Mouse (Mus musculus): ENCODE measurements at regions not wholly inside any gene's neighbourhood (a gene's known extent, or its start where the extent isn't known, plus 50 kb on each side); places are given as distances from the start of the nearest gene placed in this dataset.

GRCm38 (mm10) chr2:174932137-174933012 lies 77.7 kb upstream of the Gm14444 start:
- WGBS: 32% methylated on average over 20 of the region's 20 CpGs
- Histone ChIP-seq H3K27ac (no peak overlapping the region), H3K4me1 (replicated peaks) (no peaks in the 10 kb centered on the region), H3K9me3 (replicated peaks) (no peaks in the 10 kb centered on the region), H3K36me3 (no peaks in the 10 kb centered on the region), H3K4me2 (no peak overlapping the region), H3K9ac (no peak overlapping the region), H3K27me3 (no peaks in the 10 kb centered on the region), H3K4me3 (no peak overlapping the region)
- ATAC-seq (replicated peaks; ENCODE audit: insufficient number of reproducible peaks, insufficient read depth, low FRiP score, low read depth): no peak

- no peak for ATAC-seq (replicated peaks; ENCODE audit: insufficient number of reproducible peaks, insufficient read depth, low FRiP score, low read depth)
- 17% methylated on average over 6 of the region's 6 CpGs for WGBS
- no peaks in the 10 kb centered on the region for H3K27me3 ChIP-seq
- no peaks in the 10 kb centered on the region for H3K36me3 ChIP-seq
- no peak overlapping the region for H3K27ac ChIP-seq
- no peaks in the 10 kb centered on the region for H3K4me1 ChIP-seq (replicated peaks)
- no peaks in the 10 kb centered on the region for H3K9me3 ChIP-seq (replicated peaks)
- H3K9ac ChIP-seq: no peak overlapping the region
- no peak overlapping the region for H3K4me3 ChIP-seq
- H3K4me2 ChIP-seq: no peak overlapping the region
Observed at GRCm38 (mm10) chr2:174933013-174933353, 77.1 kb upstream of the Gm14444 start.

- no peak for ATAC-seq (replicated peaks; ENCODE audit: insufficient number of reproducible peaks, insufficient read depth, low FRiP score, low read depth)
- no peaks in the 10 kb centered on the region for H3K9me3 ChIP-seq (replicated peaks)
- H3K27me3 ChIP-seq: no peaks in the 10 kb centered on the region
- H3K4me1 ChIP-seq (replicated peaks): no peaks in the 10 kb centered on the region
- no peaks in the 10 kb centered on the region for H3K36me3 ChIP-seq
- 33% methylated on average over 5 of the region's 5 CpGs for WGBS
- no peak overlapping the region for H3K4me3 ChIP-seq
- H3K4me2 ChIP-seq: no peak overlapping the region
- no peak overlapping the region for H3K27ac ChIP-seq
- no peak overlapping the region for H3K9ac ChIP-seq
Observed at GRCm38 (mm10) chr2:174936665-174937064, 73.4 kb upstream of the Gm14444 start.

GRCm38 (mm10) chr2:174937930-174938329 lies 72.1 kb upstream of the Gm14444 start:
- ATAC-seq (replicated peaks; ENCODE audit: insufficient number of reproducible peaks, insufficient read depth, low FRiP score, low read depth): no peak
- WGBS: 75% methylated on average over 4 of the region's 4 CpGs
- H3K9ac ChIP-seq: no peak overlapping the region

GRCm38 (mm10) chr2:174942221-174942620 lies 67.8 kb upstream of the Gm14444 start:
- Histone ChIP-seq H3K4me2 (no peak overlapping the region), H3K27me3 (no peaks in the 10 kb centered on the region), H3K9ac (no peak overlapping the region), H3K4me3 (no peak overlapping the region), H3K4me1 (replicated peaks) (no peaks in the 10 kb centered on the region), H3K9me3 (replicated peaks) (no peaks in the 10 kb centered on the region), H3K27ac (no peak overlapping the region), H3K36me3 (no peaks in the 10 kb centered on the region)
- 86% methylated on average over 4 of the region's 4 CpGs for WGBS
- no peak for ATAC-seq (replicated peaks; ENCODE audit: insufficient number of reproducible peaks, insufficient read depth, low FRiP score, low read depth)

More at GRCm38 (mm10) chr2:174937930-174938329, 72.1 kb upstream of the Gm14444 start:
- Histone ChIP-seq H3K27me3 (no peaks in the 10 kb centered on the region), H3K9me3 (replicated peaks) (no peaks in the 10 kb centered on the region), H3K27ac (no peak overlapping the region), H3K4me3 (no peak overlapping the region), H3K4me1 (replicated peaks) (no peaks in the 10 kb centered on the region), H3K36me3 (no peaks in the 10 kb centered on the region), H3K4me2 (no peak overlapping the region)

GRCm38 (mm10) chr2:174948106-174948505 lies 61.9 kb upstream of the Gm14444 start:
- Histone ChIP-seq H3K4me1 (replicated peaks) (no peaks in the 10 kb centered on the region), H3K36me3 (no peaks in the 10 kb centered on the region)

More at GRCm38 (mm10) chr2:174948106-174948505, 61.9 kb upstream of the Gm14444 start:
- no peak overlapping the region for H3K27ac ChIP-seq
- ATAC-seq (replicated peaks; ENCODE audit: insufficient number of reproducible peaks, insufficient read depth, low FRiP score, low read depth): no peak
- 81% methylated on average over 8 of the region's 8 CpGs for WGBS
- no peak overlapping the region for H3K4me3 ChIP-seq
- no peaks in the 10 kb centered on the region for H3K9me3 ChIP-seq (replicated peaks)
- H3K27me3 ChIP-seq: no peaks in the 10 kb centered on the region
- no peak overlapping the region for H3K4me2 ChIP-seq
- no peak overlapping the region for H3K9ac ChIP-seq

All from heart, embryonic 15.5 days (tissue).